Mouse (Mus musculus): Measurements from ENCODE around the gene Scube1. TPM values are rescaled to one million over a fixed set of nuclear protein-coding genes. Genes with fewer than 3 reads are reported as not detected.

The Scube1 gene
- total RNA-seq (2012; rRNA removed), result not detected in 2 replicates
- polyA plus RNA-seq (2012; ENCODE audit: insufficient read depth in 1 of 2, insufficient read length in 2 of 2, low read depth in 1 of 2, low replicate concordance in 2 of 2, missing spikeins in 1 of 2), result not detected

- Histone ChIP-seq H3K9ac (ENCODE audit: control insufficient read depth, low read depth, low read length, poor library complexity, severe bottlenecking) (no peak within 1 kb of the TSS), H3K36me3 (ENCODE audit: control insufficient read depth in 1 of 2, insufficient read depth in 2 of 2, low read length in 2 of 2) (no peaks in the 10 kb centered on the region), H3K79me2 (ENCODE audit: control insufficient read depth, insufficient read depth, low read length, poor library complexity) (no peaks in the 10 kb centered on the region), H3K27me3 (ENCODE audit: control insufficient read depth in 1 of 2, insufficient read depth in 2 of 2, low read length in 2 of 2) (no peaks in the 10 kb centered on the region), H3K4me1 (ENCODE audit: control insufficient read depth in 1 of 2, insufficient read depth in 2 of 2, low read length in 2 of 2) (no peaks in the 10 kb centered on the region), H3K27ac (ENCODE audit: control insufficient read depth, low read depth, low read length) (no peak within 1 kb of the TSS), H3K9me3 (replicated peaks; ENCODE audit: insufficient read depth, low read length) (no peaks in the 10 kb centered on the region), H3K4me3 (ENCODE audit: control insufficient read depth in 1 of 2, insufficient read depth in 1 of 2, low read depth in 2 of 2, low read length in 2 of 2) (no peak within 1 kb of the TSS)
- DNase-seq (ENCODE audit: low read depth, low spot score), result no peak
- TF ChIP-seq CHD1 (IDR thresholded peaks at IDR 0.05; ENCODE audit: low read depth, low read length), result no peak
- no peak for TF ChIP-seq GATA1 (IDR thresholded peaks at IDR 0.05; ENCODE audit: low read depth, low read length)
- TF ChIP-seq ETS1 (IDR thresholded peaks at IDR 0.05; ENCODE audit: low read depth, low read length), result no peak
- TF ChIP-seq GABPA (IDR thresholded peaks at IDR 0.05; ENCODE audit: low read depth, low read length), result no peak
- TF ChIP-seq MEF2A (IDR thresholded peaks at IDR 0.05; ENCODE audit: extremely low read depth, insufficient replicate concordance, low read depth, low read length, poor library complexity, severe bottlenecking), result no peak
- no peak for TF ChIP-seq POLR2AphosphoS5 (IDR thresholded peaks at IDR 0.05; ENCODE audit: borderline replicate concordance, low read depth, low read length)
- no peak for TF ChIP-seq EP300 (IDR thresholded peaks at IDR 0.05; ENCODE audit: low read depth in 1 of 2, low read length in 2 of 2)
- no peak for TF ChIP-seq MAX (IDR thresholded peaks at IDR 0.05; ENCODE audit: low read length)
- TF ChIP-seq KAT2A (conservative IDR thresholded peaks at IDR 0.05; ENCODE audit: low read depth, low read length), result no peak
- TF ChIP-seq E2F4 (IDR thresholded peaks at IDR 0.05; ENCODE audit: borderline replicate concordance, low read depth, low read length), result no peak
- TF ChIP-seq ZMIZ1 (IDR thresholded peaks at IDR 0.05; ENCODE audit: low read depth, low read length), result no peak
- no peak for TF ChIP-seq POLR2AphosphoS2 (IDR thresholded peaks at IDR 0.05; ENCODE audit: low read length)
- TF ChIP-seq MXI1 (IDR thresholded peaks at IDR 0.05; ENCODE audit: low read depth, low read length), result no peak
- TF ChIP-seq MYB (IDR thresholded peaks at IDR 0.05; ENCODE audit: low read depth, low read length), result no peak
- TF ChIP-seq NRF1 (IDR thresholded peaks at IDR 0.05; ENCODE audit: insufficient read depth, low read depth, low read length, poor library complexity, severe bottlenecking), result no peak
Measured at GRCm38 (mm10) chr15:83724886-83725269, at the start of gene Scube1. Scube1 (minus strand) TSS chr15:83725021.

GRCm38 (mm10) chr15:83772953-83773352 lies 48.1 kb upstream of the Scube1 start:
- no peaks in the 10 kb centered on the region for H3K9me3 ChIP-seq (replicated peaks; ENCODE audit: insufficient read depth, low read length)
- H3K79me2 ChIP-seq (ENCODE audit: control insufficient read depth, insufficient read depth, low read length, poor library complexity), result no peaks in the 10 kb centered on the region
- H3K9ac ChIP-seq (ENCODE audit: control insufficient read depth, low read depth, low read length, poor library complexity, severe bottlenecking), result no peak overlapping the region
- DNase-seq (ENCODE audit: low read depth, low spot score), result no peak
- no peaks in the 10 kb centered on the region for H3K4me1 ChIP-seq (ENCODE audit: control insufficient read depth in 1 of 2, insufficient read depth in 2 of 2, low read length in 2 of 2)
- H3K36me3 ChIP-seq (ENCODE audit: control insufficient read depth in 1 of 2, insufficient read depth in 2 of 2, low read length in 2 of 2), result no peaks in the 10 kb centered on the region
- no peak overlapping the region for H3K27ac ChIP-seq (ENCODE audit: control insufficient read depth, low read depth, low read length)
- no peak overlapping the region for H3K4me3 ChIP-seq (ENCODE audit: control insufficient read depth in 1 of 2, insufficient read depth in 1 of 2, low read depth in 2 of 2, low read length in 2 of 2)
- TF ChIP-seq GABPA (IDR thresholded peaks at IDR 0.05; ENCODE audit: low read depth, low read length) (no peak), MAZ (IDR thresholded peaks at IDR 0.05; ENCODE audit: low read depth, low read length) (no peak), EP300 (IDR thresholded peaks at IDR 0.05; ENCODE audit: low read depth in 1 of 2, low read length in 2 of 2) (no peak)
- no peaks in the 10 kb centered on the region for H3K27me3 ChIP-seq (ENCODE audit: control insufficient read depth in 1 of 2, insufficient read depth in 2 of 2, low read length in 2 of 2)
